Mouse (Mus musculus) heart, postnatal 10 days (tissue): Measurements from ENCODE around the gene Spsb1. TPM values are rescaled to one million over a fixed set of nuclear protein-coding genes. Genes with fewer than 3 reads are reported as not detected.

Experiments
- DNase-seq, 2 experiments: peaks; one replicate each; pipeline ENCODE4 v3.0.0; 2021
- intact Hi-C: fragments of 180-260 bp; cut with DNase I; formaldehyde crosslinking; loops from one replicate; pipeline ENCODE4 v1.15.1; 2025
- total RNA-seq, 2 experiments: library from RNA; stranded (reverse); gene quantifications; 2 replicates each; pipeline ENCODE4 v1.2.3; 2021

Gene Spsb1
- total RNA-seq, 2 experiments from 2014 or later = 34.3 to 56.2 TPM

DNA sequence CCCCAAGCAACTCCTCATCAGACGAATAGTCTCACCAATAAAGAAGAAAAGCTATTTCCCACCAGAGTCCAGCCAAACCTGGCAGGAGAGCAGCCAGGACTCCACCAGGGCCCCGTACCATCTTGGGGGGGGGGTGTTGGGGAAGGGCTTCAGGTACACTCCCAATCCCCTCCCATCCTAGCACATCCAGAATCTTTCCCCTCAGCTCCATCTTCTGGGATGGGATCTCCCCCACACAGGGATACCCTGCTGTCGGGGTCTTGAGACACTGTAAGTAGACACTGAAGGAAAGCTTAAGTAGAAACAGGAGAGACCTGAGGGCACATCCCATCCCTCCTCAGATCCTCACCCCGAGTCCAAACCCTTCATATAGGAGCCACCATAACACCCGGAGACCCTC is 31.8 kb downstream of the Spsb1 start:
- DNase-seq = no peak
- intact Hi-C loops = no loop called here

DNA sequence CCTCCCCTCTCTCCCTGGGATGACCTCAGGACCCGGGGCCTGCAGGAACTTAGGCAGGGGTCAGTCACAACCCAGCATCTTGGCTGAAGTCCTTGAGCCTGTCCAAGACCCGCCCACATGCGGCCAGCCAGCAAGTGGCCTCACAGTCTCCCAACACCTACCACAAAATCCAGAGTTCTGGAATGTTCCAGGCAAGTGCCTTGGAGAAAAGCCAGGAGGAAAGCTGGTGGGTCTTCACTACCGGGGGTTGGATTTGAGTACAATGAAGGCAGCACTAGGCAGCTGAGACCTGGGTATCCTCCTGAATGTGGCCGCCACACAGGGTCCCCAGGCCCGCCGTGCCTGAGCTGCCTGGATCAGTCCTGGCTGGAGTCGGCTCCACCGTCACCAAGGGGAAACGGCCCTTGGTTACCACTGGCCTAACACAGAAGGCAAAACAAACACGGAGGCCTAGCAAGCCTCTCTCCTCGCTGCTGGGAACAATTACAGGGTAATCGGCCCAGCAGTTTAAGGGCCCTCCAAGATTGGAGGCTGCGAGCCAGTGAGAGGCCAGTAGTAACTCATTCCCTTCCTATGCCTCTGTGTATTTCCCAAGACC is 32.6 kb downstream of the Spsb1 start:
- intact Hi-C loops = no loop called here

DNA sequence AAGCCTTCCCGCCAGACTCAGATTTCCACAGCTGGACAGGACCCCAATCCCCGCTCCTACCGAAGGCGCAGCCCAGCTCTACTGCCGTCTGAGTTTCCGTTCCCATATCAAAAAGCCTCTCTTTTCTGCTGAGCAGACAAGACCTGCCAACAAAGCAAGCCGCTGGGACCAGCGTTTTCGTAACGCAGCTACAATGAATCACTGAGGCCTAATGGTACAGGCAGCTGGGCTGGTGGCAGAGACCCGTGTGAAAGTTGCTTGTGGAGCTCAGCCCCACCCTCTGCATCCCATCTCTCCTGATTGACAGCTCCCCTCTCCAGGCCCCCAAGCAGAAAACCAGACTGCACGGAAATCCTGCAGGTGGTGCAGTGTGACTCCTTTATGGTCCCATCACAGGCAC is 34.0 kb downstream of the Spsb1 start:
- DNase-seq = peak; percentile 44 to 49
- intact Hi-C loops = no loop called here

More for the DNA sequence above, 32.6 kb downstream of the Spsb1 start:
- DNase-seq = peak; percentile 79 to 80

DNA sequence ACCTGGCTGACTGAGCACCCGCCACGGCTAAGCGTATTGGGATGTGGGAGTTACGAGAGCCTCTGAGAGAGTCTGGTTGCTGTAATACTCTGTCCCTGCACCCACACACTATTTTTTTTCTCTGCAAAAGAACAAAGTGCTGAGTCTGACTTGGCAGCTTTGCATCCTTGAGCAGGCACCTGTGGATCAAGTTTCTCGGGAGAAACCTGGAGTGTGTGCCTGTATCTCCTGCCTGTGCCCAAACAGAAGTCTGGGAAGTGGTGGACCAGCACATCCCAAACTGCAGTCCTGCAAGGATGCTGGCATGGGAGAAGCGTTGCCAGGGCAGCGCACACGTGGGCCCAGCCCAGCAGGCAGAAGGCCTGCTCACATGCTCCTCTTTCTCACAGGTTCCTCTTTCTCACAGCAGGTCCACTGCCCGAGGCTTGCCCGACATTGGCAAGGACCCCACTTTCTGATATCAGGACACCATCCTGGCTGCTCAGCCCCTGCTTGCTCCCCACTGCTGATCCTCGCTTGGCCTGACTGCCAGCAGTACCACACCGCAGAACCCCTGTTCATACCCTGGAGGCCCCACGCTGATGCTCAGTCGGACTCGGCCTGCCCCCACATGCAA is 36.3 kb downstream of the Spsb1 start:
- DNase-seq = no peak
- intact Hi-C loops = no loop called here

DNA sequence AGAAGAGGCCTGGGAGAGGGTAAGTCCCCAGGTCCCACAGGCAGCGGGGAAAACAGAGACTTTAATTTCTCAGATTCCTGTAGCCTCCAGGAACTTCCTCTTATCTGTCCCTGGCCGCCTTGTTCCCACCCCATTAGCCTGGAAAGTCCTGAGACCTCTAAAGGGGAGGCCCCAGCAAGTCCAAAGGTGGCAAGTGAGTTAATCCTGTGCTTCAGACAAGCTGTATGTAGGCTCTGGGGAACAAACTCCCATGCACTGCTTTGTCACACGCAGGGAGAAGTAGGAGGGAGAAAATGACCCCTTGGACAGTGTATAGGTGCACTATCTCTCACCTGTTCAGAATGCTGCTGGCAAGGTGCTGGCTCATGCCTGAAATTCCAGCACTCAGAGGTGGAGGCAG is 38.0 kb downstream of the Spsb1 start:
- no peak for DNase-seq
- intact Hi-C loops = no loop called here

DNA sequence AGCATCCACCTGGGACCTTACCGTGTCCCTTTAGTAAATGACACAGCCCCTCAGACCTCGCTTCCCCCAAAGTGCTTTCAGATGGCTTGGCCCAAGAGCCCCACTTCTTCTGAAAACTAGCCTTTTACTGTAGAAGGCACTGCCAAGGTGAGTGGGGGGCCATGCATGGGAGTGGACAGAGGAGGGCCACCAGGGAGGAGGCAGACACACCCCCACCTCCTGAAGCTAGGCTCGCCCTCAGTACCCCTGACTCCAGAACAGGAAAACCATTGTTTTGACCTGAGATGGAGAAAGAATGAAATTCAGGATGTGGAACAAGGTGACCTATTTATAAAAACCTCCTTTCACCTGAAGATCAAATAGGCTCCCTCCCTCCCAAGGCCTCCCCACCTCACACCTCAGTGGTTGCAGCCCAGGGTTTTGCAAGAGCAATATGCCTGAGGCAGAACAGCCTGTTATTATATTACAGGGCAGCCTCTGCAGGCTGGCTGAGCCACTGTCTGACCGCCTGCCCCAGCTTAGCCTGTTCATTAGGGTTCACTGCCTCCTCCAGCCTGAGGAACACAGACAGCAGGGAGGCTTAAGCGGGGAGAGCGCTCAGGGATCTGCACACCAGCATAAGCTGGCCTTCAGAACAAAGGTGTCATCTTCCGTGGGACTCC is 41.0 kb downstream of the Spsb1 start:
- intact Hi-C loops = no loop called here
- no peak for DNase-seq

DNA sequence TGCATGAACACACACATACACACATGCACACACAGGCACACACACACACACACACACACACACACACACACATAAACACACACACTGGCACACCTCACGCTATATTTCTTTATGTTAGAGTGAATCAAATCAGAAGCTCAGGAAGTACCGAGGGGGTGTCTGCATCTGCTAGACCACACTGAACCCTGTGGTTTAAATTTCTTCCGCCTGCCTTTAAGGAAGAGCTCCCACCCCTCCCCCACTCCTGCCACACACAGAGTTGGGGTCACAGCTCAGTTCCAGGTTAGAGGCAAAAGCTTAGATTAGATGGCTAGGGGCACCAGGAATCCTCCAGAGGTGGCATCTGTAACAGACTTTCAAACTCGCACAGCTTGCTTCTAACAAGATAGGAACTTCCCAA is 42.4 kb downstream of the Spsb1 start:
- intact Hi-C loops = no loop called here

DNA sequence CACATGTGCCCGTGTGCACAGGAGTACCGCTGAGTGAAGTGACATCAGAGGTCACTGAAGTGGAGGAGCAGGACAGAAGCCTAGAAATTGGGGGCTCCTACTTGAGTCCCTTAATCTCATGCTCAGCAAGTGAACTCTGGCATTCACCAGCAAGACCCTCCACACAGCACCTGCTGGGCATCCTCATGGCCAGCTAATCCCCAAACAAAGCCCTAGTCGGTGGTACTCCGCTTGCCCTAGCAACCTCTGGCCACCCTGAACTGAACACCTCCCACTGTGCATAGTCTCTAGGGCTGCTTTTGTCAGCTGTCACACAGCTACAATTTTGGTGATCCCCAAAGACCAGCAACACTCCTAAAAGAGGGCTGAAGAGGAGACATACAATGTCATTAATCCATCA is 44.3 kb downstream of the Spsb1 start:
- no peak for DNase-seq
- intact Hi-C loops = no loop called here

More for the DNA sequence above, 42.4 kb downstream of the Spsb1 start:
- DNase-seq = no peak

DNA sequence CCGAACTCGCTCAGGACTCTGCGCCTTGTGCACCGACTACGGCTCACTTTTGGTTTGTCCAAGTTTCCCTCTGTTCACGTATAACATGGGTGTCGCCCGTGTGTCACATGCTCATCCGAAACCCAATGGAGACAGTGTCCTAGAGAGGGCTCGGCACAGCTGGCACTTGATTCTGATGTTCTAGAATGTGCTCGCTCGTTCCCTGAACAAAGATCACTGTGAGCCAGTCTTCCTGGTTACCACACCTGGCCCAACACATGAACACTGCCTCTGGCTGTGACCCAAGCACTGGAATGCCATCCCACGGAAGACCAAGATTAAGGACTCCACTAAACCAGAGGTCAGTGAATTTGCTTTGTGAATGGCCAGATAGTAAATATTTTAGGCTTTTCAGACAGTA is 45.3 kb downstream of the Spsb1 start:
- intact Hi-C loops = no loop called here
- DNase-seq = no peak

DNA sequence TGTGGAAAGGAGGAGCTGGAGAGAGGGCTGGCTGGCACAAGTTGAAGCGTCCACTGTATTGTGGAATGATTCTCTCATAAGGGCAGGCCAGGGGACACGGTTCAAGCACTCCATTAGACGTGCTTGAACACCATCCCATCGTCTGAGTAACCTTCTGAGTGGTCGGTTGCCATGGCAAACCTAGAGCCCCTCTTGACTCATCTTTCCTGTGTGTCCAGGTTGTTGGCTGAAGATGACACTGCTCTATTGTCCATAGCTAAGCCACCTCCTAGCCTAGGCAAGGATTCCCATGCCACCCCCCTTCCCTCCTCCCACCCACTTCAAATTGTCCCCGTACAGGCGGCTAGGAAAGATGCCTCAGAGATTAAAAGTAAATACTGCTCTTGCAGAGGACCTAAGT is 45.9 kb downstream of the Spsb1 start:
- intact Hi-C loops = no loop called here
- DNase-seq = no peak

DNA sequence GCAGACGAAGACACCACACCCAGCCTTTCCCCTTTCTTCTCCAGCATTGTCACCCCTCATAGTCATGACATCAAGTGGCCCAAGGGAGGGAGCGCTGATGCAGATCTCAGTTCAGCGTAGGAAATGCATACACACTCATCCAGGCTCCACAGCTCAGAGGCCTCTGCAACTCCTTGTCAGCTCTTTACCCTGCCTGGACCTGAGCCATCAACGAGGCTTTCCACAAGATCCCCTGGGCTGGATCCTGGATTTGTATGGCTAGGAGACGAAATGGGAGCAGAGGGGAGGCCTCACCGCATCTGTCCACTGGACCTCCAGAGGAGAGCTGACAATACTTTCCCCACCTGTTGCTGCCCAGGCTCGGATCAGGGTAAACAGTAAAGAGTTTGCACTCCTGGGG is 47.2 kb downstream of the Spsb1 start:
- DNase-seq = no peak
- intact Hi-C loops = no loop called here

DNA sequence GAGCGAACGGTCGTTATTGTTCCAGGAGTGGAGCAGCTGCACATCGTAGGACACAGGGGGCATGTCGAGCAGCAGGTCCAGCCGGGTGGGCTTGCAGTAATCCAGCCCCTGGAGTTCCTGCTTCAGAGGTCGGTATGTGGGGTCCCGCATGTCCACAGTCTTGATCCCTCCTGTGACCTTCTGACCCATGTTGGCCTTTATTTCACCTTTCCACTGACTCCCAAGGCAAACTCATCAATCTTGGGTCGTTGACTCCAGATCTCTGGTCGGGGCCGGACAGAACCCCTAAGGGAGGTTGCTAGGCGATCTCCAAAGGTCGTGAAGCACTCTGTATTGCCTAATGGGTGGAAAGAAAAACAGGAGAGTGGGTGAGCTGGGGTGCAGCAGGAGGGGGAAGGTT is 47.9 kb downstream of the Spsb1 start:
- intact Hi-C loops = no loop called here
- DNase-seq = no peak

DNA sequence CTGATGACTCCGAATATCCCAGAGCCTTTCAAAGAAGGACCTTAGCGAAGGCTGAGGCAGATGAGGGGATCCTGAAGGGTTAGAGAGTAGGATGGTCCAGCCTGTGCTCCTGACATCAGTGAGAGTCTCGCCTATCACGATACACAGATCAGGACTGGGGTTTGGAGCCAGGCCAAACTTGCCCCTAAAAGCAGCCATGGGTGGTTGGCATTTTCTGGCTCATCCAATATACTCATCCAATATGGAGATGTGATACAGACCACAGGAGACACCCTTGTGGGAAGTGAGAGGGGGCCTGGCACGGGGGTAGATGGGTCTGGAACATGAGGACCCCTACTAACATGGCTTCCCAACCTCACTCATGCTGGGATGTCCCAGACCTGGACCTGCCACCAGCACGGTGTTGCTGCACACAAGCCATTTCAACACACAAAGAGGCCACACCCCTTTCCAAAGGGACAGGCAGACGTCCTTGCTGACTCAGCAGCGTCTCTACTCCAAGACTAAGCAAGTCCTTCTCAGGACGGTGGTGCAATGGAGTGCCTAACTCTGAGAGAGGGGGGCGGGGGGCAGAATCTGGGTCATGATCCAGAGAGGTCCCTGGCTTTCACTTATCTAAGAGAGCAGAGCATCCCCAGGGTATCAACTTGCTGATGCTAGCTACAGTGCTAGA is 49.4 kb downstream of the Spsb1 start:
- DNase-seq = no peak
- intact Hi-C loops = no loop called here

DNA sequence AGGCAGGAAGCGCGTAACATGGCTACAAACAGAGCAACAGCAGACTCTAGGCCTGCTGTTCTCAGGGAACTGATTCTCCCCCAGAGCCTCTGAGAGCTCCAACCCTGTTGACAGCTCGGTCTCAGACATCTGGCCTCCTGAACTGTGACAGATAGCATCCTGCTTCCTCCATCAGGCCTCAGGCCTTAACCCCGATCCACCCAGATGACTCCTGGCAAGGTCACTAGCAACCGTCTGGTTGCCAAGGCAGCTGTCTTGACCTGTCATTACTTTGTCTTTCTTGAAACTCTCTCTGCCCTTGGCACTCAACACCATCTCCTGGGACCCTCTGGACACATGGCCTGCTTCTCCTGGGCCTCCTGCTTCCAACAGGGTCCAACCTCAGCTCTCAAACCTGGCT is 51.8 kb downstream of the Spsb1 start:
- DNase-seq = peak; percentile 81 to 83
- intact Hi-C loops = no loop called here

DNA sequence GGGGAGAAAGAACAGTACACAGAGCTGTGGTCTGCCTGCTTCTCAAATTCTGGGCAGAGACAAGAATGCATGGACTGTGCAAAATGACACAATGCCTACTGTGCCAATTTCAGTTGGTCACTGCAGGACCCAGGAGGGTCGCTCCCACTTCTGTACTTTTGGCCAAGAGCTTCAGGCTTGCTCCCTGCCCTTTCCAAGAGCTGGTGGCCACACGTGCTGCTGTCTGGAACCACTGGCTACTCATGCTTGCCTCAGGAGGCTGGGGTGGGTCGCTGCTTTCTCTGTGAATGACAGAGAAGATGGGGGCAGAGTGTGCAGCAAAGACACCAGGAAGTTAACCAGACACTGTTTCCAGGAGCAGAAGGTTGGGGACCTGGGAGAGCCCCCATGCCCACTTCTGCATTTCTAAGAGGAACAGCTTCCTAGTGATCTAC is 53.5 kb downstream of the Spsb1 start:
- intact Hi-C loops = no loop called here

DNA sequence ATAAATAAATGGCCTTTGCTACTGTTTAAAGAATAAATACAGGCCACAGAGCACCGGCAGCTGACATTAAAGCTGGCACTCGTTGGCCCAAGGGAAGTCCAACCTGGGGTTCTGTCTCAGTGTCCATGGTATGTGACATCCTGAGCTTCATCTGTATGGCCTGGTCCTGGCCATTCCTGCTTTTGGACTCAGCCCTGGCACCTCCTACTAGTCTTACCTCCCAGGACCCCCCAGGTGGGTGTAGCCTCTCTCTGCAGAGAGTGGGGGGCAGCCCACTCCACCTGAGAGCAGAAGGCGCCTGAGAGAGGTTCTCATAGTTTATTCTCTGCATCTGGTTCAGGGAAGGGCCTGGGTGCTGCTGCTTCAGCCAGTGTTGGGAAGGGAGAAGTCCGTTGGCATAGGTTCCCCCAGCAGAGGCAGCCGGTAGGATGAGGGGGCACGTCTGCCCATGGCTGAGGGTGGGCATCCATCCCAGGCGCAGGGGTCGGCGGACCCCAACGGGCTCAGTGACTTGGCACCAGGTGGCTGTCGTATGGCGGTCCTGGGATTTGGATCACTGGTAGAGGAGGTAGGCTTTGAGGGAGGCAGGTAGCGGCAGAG is 57.1 kb downstream of the Spsb1 start:
- intact Hi-C loops = no loop called here
- DNase-seq = no peak

More for the DNA sequence above, 53.5 kb downstream of the Spsb1 start:
- no peak for DNase-seq

DNA sequence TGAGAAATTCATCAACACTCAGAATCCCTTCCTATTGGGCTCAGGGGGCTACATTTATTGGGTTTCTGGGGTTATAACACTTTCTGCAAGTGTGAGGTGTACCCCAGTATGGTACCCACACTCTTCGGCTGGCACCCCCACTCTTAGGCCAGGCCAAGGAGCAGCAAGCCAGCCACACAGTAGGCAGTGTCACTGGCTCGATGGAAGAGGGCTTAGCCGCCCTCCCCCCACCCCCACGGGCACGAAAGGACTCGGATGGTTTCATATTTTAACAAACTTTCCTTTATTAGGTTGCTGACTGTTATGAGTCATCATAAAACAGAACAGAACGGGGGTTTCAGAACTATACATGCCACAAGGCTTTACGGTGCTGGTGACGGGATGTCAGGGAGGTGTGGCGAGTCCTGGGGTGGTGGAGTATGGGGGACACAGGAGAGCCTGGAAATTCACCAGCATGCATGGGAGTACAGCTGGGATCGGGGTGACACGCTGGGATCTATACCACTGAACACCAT is 58.8 kb downstream of the Spsb1 start:
- no peak for DNase-seq
- intact Hi-C loops = no loop called here

DNA sequence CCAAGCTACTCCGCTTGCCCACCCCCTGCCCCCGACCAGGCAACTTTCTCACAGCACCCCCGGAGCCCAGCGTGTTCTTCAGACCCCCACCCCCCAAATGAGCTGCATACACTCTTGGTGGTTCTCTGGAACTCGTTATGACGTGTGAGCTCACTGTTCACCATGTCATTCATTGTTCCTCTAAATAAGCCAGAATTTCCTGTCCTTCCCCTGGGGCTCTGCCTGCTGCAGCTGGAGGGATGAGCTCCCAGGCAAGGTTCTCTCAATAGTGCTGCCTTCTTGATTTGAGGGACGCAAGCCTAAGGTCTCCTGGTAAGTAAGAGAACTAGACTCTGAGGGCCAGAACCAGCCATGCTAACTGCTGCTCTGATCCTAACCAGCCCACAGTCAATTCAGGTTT is 59.6 kb downstream of the Spsb1 start:
- no peak for DNase-seq
- intact Hi-C loops = no loop called here

DNA sequence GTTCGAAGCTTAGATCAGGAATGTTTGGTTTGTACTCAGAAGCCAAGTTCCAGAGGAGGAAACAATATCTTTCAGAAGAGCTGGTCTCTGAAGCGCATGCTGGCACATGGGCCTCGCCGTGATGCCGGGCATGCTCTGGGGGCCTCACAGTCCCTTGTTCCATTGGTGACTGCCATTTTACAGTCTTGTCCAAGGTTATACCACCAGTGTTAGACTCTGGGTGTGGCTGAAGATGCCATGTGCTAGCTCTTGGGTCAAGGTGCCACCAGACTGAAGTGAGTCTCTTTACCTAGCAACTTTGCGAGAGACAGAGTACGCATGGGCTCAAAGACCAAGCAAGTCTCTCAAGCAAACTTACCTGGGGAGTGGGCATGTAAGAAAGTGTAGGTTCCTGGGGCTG is 60.5 kb downstream of the Spsb1 start:
- intact Hi-C loops = loop anchor here (5.0 kb wide), 1 partner anchor 43 kb away; no protein-coding TSS in a partner anchor
- no peak for DNase-seq

DNA sequence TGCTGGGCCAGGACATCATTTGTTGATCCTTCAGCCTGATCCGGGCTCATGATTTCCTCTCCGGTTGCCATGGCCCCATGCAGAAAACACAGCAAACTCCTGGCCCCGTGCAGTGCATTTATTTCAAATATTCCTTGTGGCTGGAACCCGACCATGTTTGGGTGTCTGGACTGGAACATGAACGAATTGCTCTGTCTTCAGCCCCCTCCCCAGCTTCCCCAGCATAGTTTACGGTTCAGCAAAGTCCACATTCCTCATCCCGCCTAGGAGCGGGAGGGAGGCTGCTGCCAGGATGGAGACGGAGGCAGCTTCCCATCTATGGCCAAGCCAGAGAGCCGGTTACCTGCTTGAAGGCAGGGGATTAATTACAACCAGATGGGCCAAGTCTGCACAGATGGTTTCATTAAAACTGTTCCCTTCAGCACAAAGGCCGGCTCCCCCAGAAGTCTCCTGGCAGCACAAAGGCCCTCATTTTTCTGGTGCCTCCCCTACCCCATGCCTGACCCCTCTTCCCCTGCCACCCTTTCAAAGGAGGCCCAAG is 61.2 kb downstream of the Spsb1 start:
- intact Hi-C loops = loop anchor here (5.0 kb wide), 1 partner anchor 44 kb away; no protein-coding TSS in a partner anchor
- DNase-seq = peak in 1 of 2 experiments; percentile 31
